Mouse (Mus musculus) bone marrow, adult 2 months (tissue): ENCODE results near the gene Gpr34.

Experiments used
- CTCF ChIP-seq: fragments of 200-500 bp; IDR thresholded peaks from 2 replicates; pipeline ENCODE4 v1.5.1; 2011; ENCODE audit warnings: low read length, control low read depth; ENCODE audit not compliant: control insufficient read depth, insufficient read depth
- POLR2A ChIP-seq: fragments of 200-500 bp; IDR thresholded peaks from 2 replicates; pipeline ENCODE4 v1.6.1; 2011; ENCODE audit warnings: low read depth, mild to moderate bottlenecking, control low read depth, low read length, borderline replicate concordance; ENCODE audit not compliant: control insufficient read depth

DNA sequence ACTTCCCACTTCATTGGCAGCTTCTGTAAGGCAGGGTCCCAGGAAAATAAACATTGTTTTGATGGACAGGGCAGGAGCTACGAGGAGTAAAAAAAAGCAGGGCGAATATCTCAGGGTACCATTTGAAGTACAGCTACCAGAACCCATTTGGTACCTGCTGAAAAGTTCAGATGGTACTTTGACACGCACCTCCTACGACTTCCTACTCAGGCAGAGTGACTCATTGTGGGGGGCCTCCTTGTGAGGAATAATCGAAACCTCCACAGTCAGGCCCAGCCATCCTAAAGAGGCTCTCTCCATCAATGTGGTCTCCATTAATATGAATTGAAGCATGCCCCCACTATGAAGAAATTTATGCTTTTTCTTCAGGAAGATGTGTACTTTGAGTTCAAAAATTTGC, 9.2 kb upstream of the Gpr34 start:
- no peak for TF ChIP-seq CTCF
- no peak for TF ChIP-seq POLR2A
